Mouse (Mus musculus) C2C12 (cell line): ENCODE measurements around the gene Socs1.

ENCODE experiments used
- CTCF ChIP-seq: IDR thresholded peaks from one replicate; pipeline ENCODE4 v1.5.1; 2011; ENCODE audit not compliant: control insufficient read depth, insufficient read depth, insufficient read length
- FOSL1 ChIP-seq: IDR thresholded peaks from one replicate; pipeline ENCODE4 v1.8.0; 2011; ENCODE audit warnings: mild to moderate bottlenecking, low read length; ENCODE audit not compliant: poor library complexity, insufficient read depth, severe bottlenecking
- MAX ChIP-seq: IDR thresholded peaks from one replicate; pipeline ENCODE4 v1.6.1; 2011; ENCODE audit warnings: mild to moderate bottlenecking, control low read depth
- MYOG ChIP-seq: IDR thresholded peaks from one replicate; pipeline ENCODE4 v1.6.1; 2011; ENCODE audit not compliant: control insufficient read depth, insufficient read length; ENCODE audit errors: extremely low read depth
- USF1 ChIP-seq: IDR thresholded peaks from one replicate; pipeline ENCODE4 v1.6.1; 2011; ENCODE audit warnings: low read depth, mild to moderate bottlenecking, control low read depth, moderate library complexity

GRCm38 (mm10) chr16:10780631-10781120 lies 4.7 kb downstream of the Socs1 start:
- TF ChIP-seq CTCF = no peak
- TF ChIP-seq MYOG = no peak
- no peak for TF ChIP-seq FOSL1
- TF ChIP-seq USF1 = no peak
- no peak for TF ChIP-seq MAX
